10 mouse cellular contexts compared by ENCODE assay signal in the genomic region with DNA sequence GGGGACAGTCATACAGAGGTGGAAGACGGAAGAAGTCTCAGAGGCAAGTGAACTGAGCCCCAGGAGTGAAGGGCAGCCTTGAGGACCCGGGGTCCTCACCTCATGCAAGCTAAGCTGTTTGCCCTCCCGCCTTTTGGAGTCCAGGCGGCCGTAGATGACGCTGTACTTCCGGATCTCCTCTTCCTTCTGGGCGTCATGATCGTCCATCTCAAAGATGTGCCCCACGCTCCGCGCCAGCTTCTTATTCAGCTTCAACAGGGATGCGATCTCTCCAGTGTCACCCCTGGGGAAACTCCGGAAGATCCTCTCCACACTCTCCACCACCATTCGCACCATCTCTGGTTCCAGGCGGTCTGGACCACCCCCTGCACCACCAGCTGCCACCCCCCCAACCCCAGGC. TPM values are rescaled to one million over a fixed set of nuclear protein-coding genes. Genes with fewer than 3 reads are reported as not detected.
DNase-seq lines count a peak whose midpoint lies in the region; ATAC-seq and TF ChIP-seq lines count a peak whose summit lies in the region.
"Had no signal": no experiment of that assay in that cellular context is flagged by ENCODE, and none has a peak within 500 bp of the region (broad histone marks: within the 10 kb centered on the region; RNA-seq: fewer than 3 reads in every experiment).

No protein-coding gene starts in this region.

- peaks cover 55% of the 10 kb centered on the region for H3K36me3 ChIP-seq in limb, embryonic 13.5 days

- peaks cover 6% of the 10 kb centered on the region; the same call in 1 of the 2 replicates for H3K4me1 ChIP-seq in cortical plate, adult 2 months (ENCODE audit: control insufficient read depth, insufficient read depth, low read length)
- H3K4me1 ChIP-seq in limb, embryonic 13.5 days, result peaks cover 57% of the 10 kb centered on the region

- H3K27me3 ChIP-seq in limb, embryonic 13.5 days, result no peaks in the 10 kb centered on the region

- peak overlapping the region; percentile 53; the same call in 1 of the 2 replicates for H3K27ac ChIP-seq in left cerebral cortex, adult 2 months
- H3K27ac ChIP-seq in cortical plate, adult 2 months (ENCODE audit: insufficient read depth, low read length), result no peak overlapping the region
- H3K27ac ChIP-seq in limb, embryonic 13.5 days, result peak overlapping the region; percentile 85; the same call in 1 of the 2 replicates

- 27% methylated on average over 16 of the region's 16 CpGs for WGBS in limb, embryonic 13.5 days

- H3K9ac ChIP-seq in limb, embryonic 13.5 days, result peak overlapping the region; percentile 94

- H3K4me2 ChIP-seq in limb, embryonic 13.5 days (replicated peaks), result peak overlapping the region; percentile 94

- H3K4me3 ChIP-seq in left cerebral cortex, adult 2 months, result peak overlapping the region; percentile 84
- H3K4me3 ChIP-seq in cortical plate, adult 2 months (ENCODE audit: insufficient read depth, low read length), result peak overlapping the region; percentile 98; the same call in 1 of the 2 replicates
- H3K4me3 ChIP-seq in limb, embryonic 13.5 days, result peak overlapping the region; percentile 86

- DNase-seq in cerebellum, postnatal 25 days, result peak; percentile 27 to 29
- no peak for DNase-seq in cerebellum, adult 11-12 months
- no peak for DNase-seq in left cerebral cortex, adult 2 months (ENCODE audit: extremely low spot score in 1 of 2, low spot score in 2 of 2)
- DNase-seq in left cerebral cortex, postnatal 4 days, result no peak
- DNase-seq in right cerebral cortex, postnatal 14 days, result no peak
- no peak for DNase-seq in layer of hippocampus, postnatal 10 days (ENCODE audit: low spot score in 2 of 2)
- DNase-seq: thymus, adult 2 months had no signal

- no peak for ATAC-seq in limb, embryonic 13.5 days (ENCODE audit: low FRiP score, low read depth)

- no peaks in the 10 kb centered on the region for H3K9me3 ChIP-seq in limb, embryonic 13.5 days

- TF ChIP-seq POLR2A in cortical plate, adult 2 months (IDR thresholded peaks at IDR 0.05; ENCODE audit: extremely low read depth, insufficient read depth, low read length), result no peak

- intact Hi-C loops in left cerebral cortex, adult 2 months (cut with DNase I), result no loop called here
- intact Hi-C loops in left cerebral cortex, postnatal 4 days (cut with DNase I), result no loop called here

- TF ChIP-seq CTCF in left cerebral cortex, adult 2 months (IDR thresholded peaks at IDR 0.05), result no peak
- TF ChIP-seq CTCF in cortical plate, adult 2 months (IDR thresholded peaks at IDR 0.05; ENCODE audit: extremely low read depth, insufficient read depth, low read length), result no peak

RNA-seq across cellular contexts. Expression of a gene that starts 2.5 kb away (rescaled TPM):
- total RNA-seq in left cerebral cortex, adult 2 months (2021), result 1 to 10 TPM; 4.1 to 4.7 TPM
- 1 to 10 TPM; 4.8 to 5.6 TPM for total RNA-seq in left cerebral cortex, postnatal 4 days (2021)
- polyA plus RNA-seq in cortical plate, adult 2 months (2012; rRNA removed), result 3.8 TPM in 2 replicates
- polyA plus RNA-seq in limb, embryonic 13.5 days (2015; fragmentation: Nextera tagmentation; extraction: Ambion mirVana), result 9.3 and 9.9 TPM in 2 replicates
- total RNA-seq in layer of hippocampus, postnatal 10 days (2021), result 1 to 10 TPM; 4.0 to 5.5 TPM

RNA-seq across cellular contexts. Expression of a gene that starts 4.2 kb away (rescaled TPM):
- 10 to 100 TPM; 44.9 to 67.4 TPM for total RNA-seq in left cerebral cortex, adult 2 months (2021)
- total RNA-seq in left cerebral cortex, postnatal 4 days (2021), result 10 to 100 TPM; 21.5 to 21.9 TPM
- 35.3 and 40.3 TPM in 2 replicates for polyA plus RNA-seq in cortical plate, adult 2 months (2012; rRNA removed)
- polyA plus RNA-seq in limb, embryonic 13.5 days (2015; fragmentation: Nextera tagmentation; extraction: Ambion mirVana), result 18.1 and 18.5 TPM in 2 replicates
- total RNA-seq in layer of hippocampus, postnatal 10 days (2021), result 10 to 100 TPM; 32.3 to 36.2 TPM

RNA-seq across cellular contexts. Expression of a gene that starts 21.4 kb away (rescaled TPM):
- total RNA-seq in left cerebral cortex, adult 2 months (2021), result 10 to 100 TPM; 11.4 to 12.9 TPM
- 1 to 10 TPM; 6.0 to 6.1 TPM for total RNA-seq in left cerebral cortex, postnatal 4 days (2021)
- 11.9 and 12.6 TPM in 2 replicates for polyA plus RNA-seq in cortical plate, adult 2 months (2012; rRNA removed)
- 14.3 and 15.0 TPM in 2 replicates for polyA plus RNA-seq in limb, embryonic 13.5 days (2015; fragmentation: Nextera tagmentation; extraction: Ambion mirVana)
- 1 to 10 TPM; 6.9 to 7.1 TPM for total RNA-seq in layer of hippocampus, postnatal 10 days (2021)

RNA-seq across cellular contexts. Expression of a gene that starts 40.8 kb away (rescaled TPM):
- total RNA-seq in left cerebral cortex, adult 2 months (2021), result 1 to 10 TPM; 1.2 to 1.4 TPM
- total RNA-seq in left cerebral cortex, postnatal 4 days (2021), result under 1 TPM; 0.46 to 0.82 TPM
- 1.3 and 1.7 TPM in 2 replicates for polyA plus RNA-seq in cortical plate, adult 2 months (2012; rRNA removed)
- polyA plus RNA-seq in limb, embryonic 13.5 days (2015; fragmentation: Nextera tagmentation; extraction: Ambion mirVana), result 0.31 and 0.42 TPM in 2 replicates
- total RNA-seq in layer of hippocampus, postnatal 10 days (2021), result under 1 TPM; 0.55 to 0.98 TPM
- total RNA-seq: gastrocnemius, adult 8-10 months had no signal

RNA-seq across cellular contexts. Expression of a gene that starts 43.2 kb away (rescaled TPM):
- total RNA-seq in left cerebral cortex, adult 2 months (2021), result 100 to 1,000 TPM; 341 to 357 TPM
- total RNA-seq in left cerebral cortex, postnatal 4 days (2021), result 100 to 1,000 TPM; 286 to 296 TPM
- polyA plus RNA-seq in cortical plate, adult 2 months (2012; rRNA removed), result 294 and 309 TPM in 2 replicates
- 123 and 127 TPM in 2 replicates for polyA plus RNA-seq in limb, embryonic 13.5 days (2015; fragmentation: Nextera tagmentation; extraction: Ambion mirVana)
- total RNA-seq in layer of hippocampus, postnatal 10 days (2021), result 100 to 1,000 TPM; 263 to 291 TPM

Comparison
In these comparisons a context has a peak if more than half of its experiments do, and no peak if none do; other contexts are left out.
1. DNase-seq: peak in cerebellum, postnatal 25 days (2 of 2); none in cerebellum, adult 11-12 months (single experiment), left cerebral cortex, adult 2 months (0 of 2), left cerebral cortex, postnatal 4 days (single experiment), right cerebral cortex, postnatal 14 days (single experiment) and layer of hippocampus, postnatal 10 days (0 of 2).
2. Peak in every context shown above with its lines, with median percentiles within 50 percentile points of each other: H3K4me3 ChIP-seq.